Mouse (Mus musculus) heart, postnatal 25 days (tissue): Measurements from ENCODE around the gene Gaa. TPM values are rescaled to one million over a fixed set of nuclear protein-coding genes. Genes with fewer than 3 reads are reported as not detected.
"Not testable (repeated sequence)": the region's sequence is repeated elsewhere in the genome, so short reads cannot be mapped to it uniquely, and the experiment has no call there.

Experiments
- DNase-seq: peaks from one replicate; pipeline ENCODE4 v3.0.0; 2022; ENCODE audit warnings: low spot score
- intact Hi-C: fragments of 180-260 bp; cut with DNase I; formaldehyde crosslinking; loops from one replicate; pipeline ENCODE4 v1.15.1; 2025
- total RNA-seq, 2 experiments: library from RNA; stranded (reverse); gene quantifications; 2 replicates each; pipeline ENCODE4 v1.2.3; 2021

Gene Gaa
- total RNA-seq, 2 experiments from 2014 or later: 69.6 to 73.2 TPM

- DNase-seq: no peak
- intact Hi-C loops: no loop called here
These were observed 16.7 kb upstream of the Gaa start for GRCm38 (mm10) chr11:119250998-119251397.

GRCm38 (mm10) chr11:119252854-119253541 is 14.7 kb upstream of the Gaa start:
- intact Hi-C loops: no loop called here
- DNase-seq: no peak

GRCm38 (mm10) chr11:119256557-119256956 is 11.1 kb upstream of the Gaa start:
- intact Hi-C loops, DNase-seq: not testable (repeated sequence)

GRCm38 (mm10) chr11:119258216-119258571 is 9.5 kb upstream of the Gaa start:
- intact Hi-C loops: no loop called here
- DNase-seq: no peak

GRCm38 (mm10) chr11:119258572-119259322 is 8.9 kb upstream of the Gaa start:
- intact Hi-C loops: no loop called here

GRCm38 (mm10) chr11:119259977-119260376 is 7.7 kb upstream of the Gaa start:
- intact Hi-C loops: no loop called here
- no peak for DNase-seq

More at GRCm38 (mm10) chr11:119258572-119259322, 8.9 kb upstream of the Gaa start:
- DNase-seq: peak; percentile 53

- intact Hi-C loops: no loop called here
- no peak for DNase-seq
These were observed 3.3 kb upstream of the Gaa start for GRCm38 (mm10) chr11:119264413-119264812.

GRCm38 (mm10) chr11:119265811-119266210 is 1.9 kb upstream of the Gaa start:
- no peak for DNase-seq
- intact Hi-C loops: no loop called here

- DNase-seq: no peak
- intact Hi-C loops: no loop called here
These were observed 429 bp upstream of the Gaa start for GRCm38 (mm10) chr11:119267241-119267674.

- no peak for DNase-seq
- intact Hi-C loops: loop anchor here (2.0 kb wide), 1 partner anchor 30 kb away; no protein-coding TSS in a partner anchor
These were observed 989 bp downstream of the Gaa start for GRCm38 (mm10) chr11:119268557-119269195.

- DNase-seq, intact Hi-C loops: not testable (repeated sequence)
These were observed 4.8 kb downstream of the Gaa start for GRCm38 (mm10) chr11:119272492-119272891.

GRCm38 (mm10) chr11:119273186-119273930 is 5.7 kb downstream of the Gaa start:
- intact Hi-C loops: no loop called here

GRCm38 (mm10) chr11:119281030-119281429 is 13.3 kb downstream of the Gaa start:
- intact Hi-C loops: no loop called here
- DNase-seq: no peak

More at GRCm38 (mm10) chr11:119273186-119273930, 5.7 kb downstream of the Gaa start:
- no peak for DNase-seq

GRCm38 (mm10) chr11:119285791-119286527 is 18.3 kb downstream of the Gaa start:
- intact Hi-C loops: no loop called here
- no peak for DNase-seq

GRCm38 (mm10) chr11:119287207-119287992 is 19.7 kb downstream of the Gaa start:
- intact Hi-C loops: no loop called here
- no peak for DNase-seq

- DNase-seq, intact Hi-C loops: not testable (repeated sequence)
These were observed 25.2 kb downstream of the Gaa start for GRCm38 (mm10) chr11:119292861-119293260.

GRCm38 (mm10) chr11:119297996-119298395 is 30.3 kb downstream of the Gaa start:
- intact Hi-C loops: loop anchor here (2.0 kb wide), 1 partner anchor 29 kb away; no protein-coding TSS in a partner anchor
- DNase-seq: no peak

- intact Hi-C loops: loop anchor here (2.0 kb wide), 1 partner anchor 30 kb away; no protein-coding TSS in a partner anchor
- DNase-seq: no peak
These were observed 31.2 kb downstream of the Gaa start for GRCm38 (mm10) chr11:119298917-119299316.
